Mouse (Mus musculus) forebrain, embryonic 12.5 days (tissue): ENCODE results near the gene Unc13a. TPM values are rescaled to one million over a fixed set of nuclear protein-coding genes. Genes with fewer than 3 reads are reported as not detected.
A peak's percentile ranks its signal among the peaks of the same experiment; 100 is the strongest.

Experiments used
- ATAC-seq: fragments of 200-750 bp; cut with Nextera tagmentation; 2 replicates; pipeline ENCODE4 v1.8.0; 2017; ENCODE audit warnings: moderate TSS enrichment; ENCODE audit not compliant: low FRiP score
- H3K27ac ChIP-seq: fragments of 300-500 bp; sonication (generic); 2 replicates; pipeline ENCODE4 v1.5.1; 2016; ENCODE audit warnings: mild to moderate bottlenecking
- H3K27me3 ChIP-seq: fragments of 300-500 bp; sonication (generic); 2 replicates; pipeline ENCODE4 v1.6.1; 2016; ENCODE audit warnings: mild to moderate bottlenecking
- H3K36me3 ChIP-seq: fragments of 300-500 bp; sonication (generic); replicated peaks from 2 replicates; pipeline ENCODE4 v1.6.1; 2016; ENCODE audit warnings: mild to moderate bottlenecking
- H3K4me1 ChIP-seq: fragments of 300-500 bp; sonication (generic); 2 replicates; pipeline ENCODE4 v1.6.1; 2016
- H3K4me2 ChIP-seq: fragments of 300-500 bp; sonication (generic); 2 replicates; pipeline ENCODE4 v1.6.1; 2016; ENCODE audit warnings: mild to moderate bottlenecking, moderate library complexity
- H3K4me3 ChIP-seq: fragments of 300-500 bp; sonication (generic); replicated peaks from 2 replicates; pipeline ENCODE4 v1.5.1; 2016; ENCODE audit warnings: mild to moderate bottlenecking
- H3K9ac ChIP-seq: fragments of 300-500 bp; sonication (generic); 2 replicates; pipeline ENCODE4 v1.6.1; 2016; ENCODE audit warnings: mild to moderate bottlenecking
- H3K9me3 ChIP-seq: fragments of 300-500 bp; sonication (generic); 2 replicates; pipeline ENCODE4 v1.6.1; 2016
- WGBS: fragments of 180-500 bp; shearing (Covaris S2); methylation state at CpG from one replicate; pipeline ENCODE4 v1.1.7; 2016; 5-methylcytosine and 5-hydroxymethylcytosine counted together
- polyA plus RNA-seq: library from polyadenylated mRNA; unstranded; fragments of >200 nt; fragmentation: Nextera tagmentation; extraction: Ambion mirVana; gene quantifications from 2 replicates; pipeline ENCODE4 v1.2.1, GENCODE M21; 2016

Unc13a gene
- polyA plus RNA-seq, 1 experiment from 2014 or later = 13.7 TPM

GRCm38 (mm10) chr8:71601939-71602665, 69.5 kb downstream of the Unc13a start:
- Histone ChIP-seq H3K9ac (0 out of 2 replicates have a peak overlapping the region, but pooled peaks have one; percentile 22), H3K36me3 (peaks cover 3% of the 10 kb centered on the region; the same call in 1 of the 2 replicates), H3K4me2 (peak overlapping the region; percentile 52), H3K27ac (no peak overlapping the region), H3K9me3 (no peaks in the 10 kb centered on the region), H3K27me3 (peaks cover 56% of the 10 kb centered on the region), H3K4me3 (peak overlapping the region; percentile 32), H3K4me1 (peaks cover 13% of the 10 kb centered on the region)
- 3% methylated on average over 65 of the region's 65 CpGs for WGBS
- peak; percentile 43 for ATAC-seq

GRCm38 (mm10) chr8:71598841-71599240, 72.7 kb downstream of the Unc13a start:
- Histone ChIP-seq H3K27ac (no peak overlapping the region), H3K4me2 (no peak overlapping the region), H3K36me3 (peaks cover 3% of the 10 kb centered on the region), H3K4me3 (no peak overlapping the region), H3K9ac (no peak overlapping the region), H3K9me3 (no peaks in the 10 kb centered on the region), H3K27me3 (peaks cover 42% of the 10 kb centered on the region), H3K4me1 (peaks cover 20% of the 10 kb centered on the region)
- WGBS = 95% methylated on average over 5 of the region's 5 CpGs
- no peak for ATAC-seq

- Histone ChIP-seq H3K4me2 (no peak overlapping the region), H3K27ac (no peak overlapping the region), H3K9ac (no peak overlapping the region), H3K4me1 (peaks cover 22% of the 10 kb centered on the region), H3K9me3 (no peaks in the 10 kb centered on the region), H3K36me3 (peaks cover 3% of the 10 kb centered on the region), H3K4me3 (no peak overlapping the region), H3K27me3 (peaks cover 37% of the 10 kb centered on the region)
- no peak for ATAC-seq
Observed at GRCm38 (mm10) chr8:71598375-71598774, 73.2 kb downstream of the Unc13a start.

DNA sequence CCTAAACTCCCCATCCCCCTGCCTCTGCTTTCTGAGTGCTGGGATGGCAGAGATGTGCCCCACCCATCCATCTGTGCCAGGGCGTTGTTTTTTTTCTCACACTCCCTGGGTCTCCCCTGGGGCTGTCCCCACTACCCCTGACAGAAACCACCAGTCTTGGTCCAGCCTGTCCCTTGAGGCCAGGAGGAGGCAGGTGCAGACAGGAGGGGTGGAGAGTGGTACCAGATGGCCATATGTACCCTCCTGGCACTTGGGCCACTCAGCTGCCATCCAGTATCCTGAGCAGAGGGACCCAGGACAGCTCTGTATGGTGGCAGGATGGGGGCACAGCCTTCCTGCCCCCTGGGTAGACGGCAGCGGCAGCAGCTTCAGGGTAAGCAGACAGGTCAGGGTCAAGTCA, 74.1 kb downstream of the Unc13a start, which contains the start of gene Fam129c:
Fam129c (plus strand) TSS at position 198 of the 400 bp plus-strand sequence.
- WGBS = 88% methylated on average over 3 of the region's 3 CpGs
- Histone ChIP-seq H3K9me3 (no peaks in the 10 kb centered on the region), H3K4me1 (peaks cover 22% of the 10 kb centered on the region), H3K9ac (no peak within 1 kb of the TSS), H3K4me2 (no peak within 1 kb of the TSS), H3K36me3 (peaks cover 3% of the 10 kb centered on the region), H3K27me3 (peaks cover 28% of the 10 kb centered on the region), H3K27ac (0 out of 2 replicates have a peak within 1 kb of the TSS, but pooled peaks have one; percentile 36), H3K4me3 (no peak within 1 kb of the TSS)
- ATAC-seq = no peak

- ATAC-seq = no peak
- Histone ChIP-seq H3K4me2 (no peak overlapping the region), H3K27ac (no peak overlapping the region), H3K27me3 (peaks cover 22% of the 10 kb centered on the region), H3K9ac (no peak overlapping the region), H3K9me3 (no peaks in the 10 kb centered on the region), H3K36me3 (peaks cover 3% of the 10 kb centered on the region), H3K4me1 (peaks cover 19% of the 10 kb centered on the region), H3K4me3 (no peak overlapping the region)
- 84% methylated on average over 4 of the region's 4 CpGs for WGBS
Observed at GRCm38 (mm10) chr8:71596798-71597197, 74.8 kb downstream of the Unc13a start.

- no peak for ATAC-seq
- H3K27ac ChIP-seq = 0 out of 2 replicates have a peak overlapping the region, but pooled peaks have one; percentile 36
- H3K36me3 ChIP-seq = peaks cover 3% of the 10 kb centered on the region
- H3K27me3 ChIP-seq = peaks cover 18% of the 10 kb centered on the region
- H3K4me1 ChIP-seq = peaks cover 21% of the 10 kb centered on the region
- H3K9me3 ChIP-seq = no peaks in the 10 kb centered on the region
- H3K9ac ChIP-seq = no peak overlapping the region
- H3K4me2 ChIP-seq = no peak overlapping the region
- H3K4me3 ChIP-seq = no peak overlapping the region; the same call in 1 of the 2 replicates
- 61% methylated on average over 6 of the region's 6 CpGs for WGBS
Observed at GRCm38 (mm10) chr8:71596384-71596783, 75.2 kb downstream of the Unc13a start.

GRCm38 (mm10) chr8:71595862-71596261, 75.7 kb downstream of the Unc13a start:
- no peak overlapping the region; the same call in 1 of the 2 replicates for H3K4me3 ChIP-seq
- no peak overlapping the region for H3K9ac ChIP-seq
- H3K27ac ChIP-seq = no peak overlapping the region
- peaks cover 14% of the 10 kb centered on the region for H3K27me3 ChIP-seq
- peaks cover 3% of the 10 kb centered on the region for H3K36me3 ChIP-seq
- peak; percentile 30 for ATAC-seq
- WGBS = 8% methylated on average over 27 of the region's 27 CpGs
- peaks cover 26% of the 10 kb centered on the region for H3K4me1 ChIP-seq
- no peak overlapping the region for H3K4me2 ChIP-seq
- no peaks in the 10 kb centered on the region for H3K9me3 ChIP-seq

- peaks cover 28% of the 10 kb centered on the region for H3K4me1 ChIP-seq
- no peak overlapping the region for H3K4me2 ChIP-seq
- ATAC-seq = no peak
- H3K36me3 ChIP-seq = peaks cover 3% of the 10 kb centered on the region
- no peak overlapping the region for H3K9ac ChIP-seq
- H3K27me3 ChIP-seq = 0 out of 2 replicates have a peak, but pooled peaks cover 10% of the 10 kb centered on the region
- H3K9me3 ChIP-seq = no peaks in the 10 kb centered on the region
- H3K27ac ChIP-seq = no peak overlapping the region
- 94% methylated on average over 4 of the region's 4 CpGs for WGBS
- no peak overlapping the region for H3K4me3 ChIP-seq
Observed at GRCm38 (mm10) chr8:71594324-71594722, 77.2 kb downstream of the Unc13a start.

GRCm38 (mm10) chr8:71593556-71594323, 77.8 kb downstream of the Unc13a start:
- Histone ChIP-seq H3K36me3 (no peaks in the 10 kb centered on the region; the same call in 1 of the 2 replicates), H3K4me1 (peaks cover 28% of the 10 kb centered on the region), H3K27ac (no peak overlapping the region), H3K4me3 (no peak overlapping the region), H3K27me3 (0 out of 2 replicates have a peak, but pooled peaks cover 6% of the 10 kb centered on the region), H3K9ac (no peak overlapping the region), H3K9me3 (no peaks in the 10 kb centered on the region), H3K4me2 (0 out of 2 replicates have a peak overlapping the region, but pooled peaks have one; percentile 93)
- ATAC-seq = no peak
- WGBS = 94% methylated on average over 8 of the region's 8 CpGs

DNA sequence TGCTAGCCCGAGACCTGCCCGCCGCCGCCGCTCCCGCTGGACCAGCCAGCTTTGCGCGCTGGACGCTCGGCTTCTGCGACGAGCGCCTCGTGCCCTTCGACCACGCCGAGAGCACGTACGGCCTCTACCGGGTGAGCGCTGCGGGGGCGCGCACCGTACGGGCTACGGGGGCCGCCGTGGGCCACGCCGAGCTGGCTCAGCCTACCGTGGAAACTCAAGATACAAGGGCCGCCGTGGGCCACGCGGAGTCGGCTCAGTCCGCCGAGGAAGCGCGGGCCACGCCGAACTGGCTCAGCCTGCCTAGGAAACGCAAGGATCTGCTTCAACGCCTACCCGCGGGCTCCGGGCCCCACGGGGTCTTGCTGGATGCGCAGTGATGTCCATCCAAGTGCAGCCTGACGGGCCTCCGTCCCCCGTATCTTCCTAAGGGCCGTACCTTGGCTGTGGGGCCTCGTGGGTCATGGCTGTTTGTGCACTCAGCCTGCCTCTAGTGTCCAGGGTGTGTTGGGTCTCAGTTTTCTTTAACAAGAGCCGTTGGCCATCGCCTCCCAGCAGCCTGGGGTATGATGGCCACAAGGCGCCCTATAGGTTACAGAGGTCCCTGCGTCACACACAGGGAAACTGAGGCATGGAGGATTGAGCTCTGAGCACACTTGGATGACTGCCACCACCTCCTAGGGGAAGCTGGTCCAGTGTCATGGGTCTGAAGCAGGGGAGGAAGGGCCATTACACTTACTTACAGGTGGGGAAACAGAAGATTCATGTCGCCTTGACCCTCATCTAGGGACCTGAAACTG, 79.0 kb downstream of the Unc13a start:
- ATAC-seq = peak; percentile 77
- WGBS = 5% methylated on average over 60 of the region's 60 CpGs
- Histone ChIP-seq H3K4me2 (peak overlapping the region; percentile 93), H3K9me3 (no peaks in the 10 kb centered on the region), H3K4me3 (peak overlapping the region; percentile 90), H3K27ac (peak overlapping the region; percentile 98), H3K9ac (peak overlapping the region; percentile 93), H3K27me3 (0 out of 2 replicates have a peak, but pooled peaks cover 6% of the 10 kb centered on the region), H3K4me1 (peaks cover 28% of the 10 kb centered on the region), H3K36me3 (no peaks in the 10 kb centered on the region; the same call in 1 of the 2 replicates)

DNA sequence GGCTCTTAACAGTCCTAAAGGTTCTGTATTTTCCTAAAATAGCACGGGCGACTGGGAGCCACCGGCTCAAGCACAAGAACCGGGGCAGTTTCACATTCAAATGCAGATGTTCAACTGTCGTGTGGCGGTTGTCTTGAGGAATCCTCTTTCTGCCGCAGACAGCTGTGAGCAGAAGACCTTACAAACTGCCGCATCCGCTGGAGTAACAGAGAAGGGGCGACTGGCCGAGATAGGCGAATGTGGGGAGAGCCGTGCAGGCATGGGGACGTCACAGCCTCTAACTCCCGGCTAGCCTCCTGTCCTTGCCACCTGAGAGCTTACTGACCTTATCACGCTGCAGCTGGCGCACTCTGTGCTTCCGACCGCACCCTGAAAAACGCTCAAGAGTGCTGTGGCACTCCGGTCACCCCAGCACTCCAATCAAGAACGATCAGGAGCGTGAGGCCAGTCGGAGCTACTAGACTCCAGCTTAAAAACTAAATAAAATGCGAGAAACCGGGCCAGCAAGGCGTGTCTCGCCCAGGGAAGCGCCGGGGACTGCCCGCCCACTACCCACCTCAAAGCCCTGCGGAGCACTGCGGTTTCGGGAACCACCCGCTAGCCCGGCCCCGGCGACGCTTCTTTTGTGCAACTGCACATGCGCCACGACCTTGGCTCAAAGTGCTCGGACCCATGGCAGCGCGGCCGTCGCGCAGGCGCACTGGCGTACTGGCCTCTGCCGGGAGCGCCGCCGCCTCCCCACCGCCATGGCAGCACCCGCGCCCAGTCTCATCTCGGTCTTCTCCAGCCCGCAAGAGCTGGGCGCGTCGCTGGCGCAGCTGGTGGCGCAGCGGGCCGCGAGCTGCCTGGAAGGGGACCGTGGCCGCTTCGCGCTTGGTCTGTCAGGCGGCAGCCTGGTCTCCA, 79.8 kb downstream of the Unc13a start, which contains the start of gene Pgls:
Pgls (plus strand) TSS at position 706 of the 903 bp plus-strand sequence.
- peak within 1 kb of the TSS; percentile 93 for H3K4me2 ChIP-seq
- H3K4me1 ChIP-seq = peaks cover 28% of the 10 kb centered on the region
- H3K27ac ChIP-seq = peak within 1 kb of the TSS; percentile 98
- peaks cover 8% of the 10 kb centered on the region; the same call in 1 of the 2 replicates for H3K36me3 ChIP-seq
- H3K9ac ChIP-seq = peak within 1 kb of the TSS; percentile 93
- no peaks in the 10 kb centered on the region for H3K9me3 ChIP-seq
- H3K4me3 ChIP-seq = peak within 1 kb of the TSS; percentile 90
- 0 out of 2 replicates have a peak, but pooled peaks cover 6% of the 10 kb centered on the region for H3K27me3 ChIP-seq
- ATAC-seq = peak; percentile 89
- WGBS = under 1% methylated on average over 71 of the region's 71 CpGs
